Mouse (Mus musculus): ENCODE results near the gene Elovl4. TPM values are rescaled to one million over a fixed set of nuclear protein-coding genes. Genes with fewer than 3 reads are reported as not detected.

Gene Elovl4
- total RNA-seq (2023): not detected

GRCm38 (mm10) chr9:83805977-83806815 lies at the start of gene Elovl4:
Gene Elovl4, minus strand, starts transcription at chr9:83806277.

GRCm38 (mm10) chr9:83833811-83834747 lies 28.0 kb upstream of the Elovl4 start, which contains the start of gene Ttk:
Gene Ttk, plus strand, starts transcription at chr9:83834689.

Other genes with a start within 250 kb of the Elovl4 start
- gene Ttk, start 28.4 kb upstream of the Elovl4 start, total RNA-seq (2023): 10 to 100 TPM; 18.3 to 24.9 TPM
- 1 to 10 TPM; 3.9 to 4.1 TPM for gene Bckdhb, start 118.9 kb upstream of the Elovl4 start, total RNA-seq (2023)